Mouse (Mus musculus) G1E (cell line): ENCODE results near the gene Rnf26.

Experiments used
- CTCF ChIP-seq: IDR thresholded peaks from 2 replicates; pipeline ENCODE4 v1.5.1; 2012; ENCODE audit warnings: low read depth, low read length, inconsistent platforms, mixed read lengths
- GATA1 ChIP-seq: IDR thresholded peaks from 2 replicates; pipeline ENCODE4 v1.6.1; 2012; ENCODE audit warnings: borderline replicate concordance, low read length, inconsistent platforms, mixed read lengths
- GATA2 ChIP-seq: IDR thresholded peaks from 2 replicates; pipeline ENCODE4 v1.6.1; 2012; ENCODE audit warnings: low read depth, low read length, inconsistent platforms, borderline replicate concordance
- POLR2AphosphoS5 ChIP-seq: IDR thresholded peaks from 2 replicates; pipeline ENCODE4 v1.6.1; 2012; ENCODE audit warnings: low read depth, low read length, inconsistent platforms; ENCODE audit not compliant: insufficient replicate concordance
- TAL1 ChIP-seq: conservative IDR thresholded peaks from 2 replicates; pipeline ENCODE4 v1.6.1; 2012; ENCODE audit warnings: low read depth, low read length, inconsistent platforms, mixed read lengths

DNA sequence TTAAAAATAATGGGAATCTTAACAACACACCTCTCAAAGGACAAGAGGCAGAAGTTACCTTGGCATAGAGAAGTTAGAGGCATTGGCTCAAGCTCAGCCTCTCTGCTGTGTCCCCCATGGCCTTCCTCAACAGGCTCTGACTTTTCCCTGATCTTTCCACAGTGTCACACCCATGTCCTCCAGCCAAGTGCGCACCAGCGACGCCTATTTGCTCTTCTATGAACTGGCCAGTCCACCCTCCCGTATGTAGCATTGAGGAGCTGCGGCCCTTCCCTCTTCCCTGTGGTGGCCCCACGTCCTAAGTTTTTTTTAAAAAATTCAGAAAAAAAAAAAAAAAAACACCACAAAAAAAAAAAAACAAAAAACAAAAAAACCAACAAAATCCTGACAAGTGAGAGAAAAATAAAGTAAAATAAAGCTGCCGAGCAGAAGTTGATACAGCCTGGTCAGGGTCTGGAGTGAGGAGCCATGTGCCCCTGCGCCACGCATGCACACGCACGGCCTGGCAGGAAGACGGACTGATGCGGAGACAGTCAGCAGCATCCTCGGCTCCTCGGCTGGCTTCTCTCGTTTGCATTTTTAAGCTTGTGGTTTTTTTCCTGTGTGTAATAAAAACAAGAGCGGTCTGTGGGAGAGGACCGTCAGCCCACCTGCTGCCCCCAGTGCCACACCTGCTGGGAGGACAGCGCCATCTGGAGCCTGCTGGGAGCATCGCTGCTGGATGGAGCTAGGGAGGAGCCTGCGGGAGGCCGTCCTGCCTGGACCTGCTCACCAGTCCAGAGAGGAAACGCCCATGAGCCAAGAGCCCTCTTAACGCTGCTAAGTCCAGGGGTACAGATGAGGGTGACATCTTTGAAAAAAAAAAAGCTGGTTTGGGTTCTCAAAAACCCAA is 19.5 kb downstream of the Rnf26 start:
- TF ChIP-seq CTCF (no peak; the same call in 1 of the 2 replicates), GATA1 (no peak), TAL1 (no peak), POLR2AphosphoS5 (no peak), GATA2 (no peak)
